Mouse (Mus musculus) gastrocnemius, postnatal 25 days (tissue): ENCODE measurements around the gene Dkkl1. TPM values are rescaled to one million over a fixed set of nuclear protein-coding genes. Genes with fewer than 3 reads are reported as not detected.
"Not testable (repeated sequence)": the region's sequence is repeated elsewhere in the genome, so short reads cannot be mapped to it uniquely, and the experiment has no call there.

ENCODE experiments used
- DNase-seq: peaks from one replicate; pipeline ENCODE4 v3.0.0; 2022
- total RNA-seq, 2 experiments: library from RNA; stranded (reverse); gene quantifications; 1 replicate in 1 of 2; 2 replicates in 1 of 2; pipeline ENCODE4 v1.2.3; 2021

Gene Dkkl1
- total RNA-seq, 2 experiments from 2014 or later, result not detected

DNA sequence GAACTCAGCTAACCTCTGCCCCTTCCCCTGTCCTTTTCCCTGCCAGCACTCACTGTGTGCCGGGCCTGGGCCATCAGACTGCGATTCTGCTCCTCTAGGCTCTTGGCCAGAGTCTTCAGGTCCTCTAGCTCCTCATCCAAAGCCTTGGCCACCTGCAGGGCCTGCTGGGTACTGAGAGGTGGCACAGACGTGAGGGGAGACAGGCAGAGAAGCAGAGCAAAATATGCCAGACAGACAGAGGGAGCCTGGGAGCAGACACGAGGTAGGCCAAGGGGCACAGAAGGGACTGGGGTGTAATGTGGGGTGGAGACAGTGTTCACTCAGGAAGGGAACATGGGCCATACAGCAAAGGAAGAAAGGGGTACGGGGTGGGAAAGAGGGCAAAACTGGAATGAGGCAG lies 18.5 kb downstream of the Dkkl1 start:
- no peak for DNase-seq

- no peak for DNase-seq
Measured at GRCm38 (mm10) chr7:45192585-45193310, 19.2 kb downstream of the Dkkl1 start.

GRCm38 (mm10) chr7:45191803-45192363 lies 20.1 kb downstream of the Dkkl1 start:
- DNase-seq, result peak; percentile 77

- DNase-seq, result no peak
Measured at GRCm38 (mm10) chr7:45191161-45191560, 20.8 kb downstream of the Dkkl1 start.

GRCm38 (mm10) chr7:45190186-45190585 lies 21.8 kb downstream of the Dkkl1 start:
- no peak for DNase-seq

GRCm38 (mm10) chr7:45189600-45189999 lies 22.3 kb downstream of the Dkkl1 start:
- no peak for DNase-seq

DNA sequence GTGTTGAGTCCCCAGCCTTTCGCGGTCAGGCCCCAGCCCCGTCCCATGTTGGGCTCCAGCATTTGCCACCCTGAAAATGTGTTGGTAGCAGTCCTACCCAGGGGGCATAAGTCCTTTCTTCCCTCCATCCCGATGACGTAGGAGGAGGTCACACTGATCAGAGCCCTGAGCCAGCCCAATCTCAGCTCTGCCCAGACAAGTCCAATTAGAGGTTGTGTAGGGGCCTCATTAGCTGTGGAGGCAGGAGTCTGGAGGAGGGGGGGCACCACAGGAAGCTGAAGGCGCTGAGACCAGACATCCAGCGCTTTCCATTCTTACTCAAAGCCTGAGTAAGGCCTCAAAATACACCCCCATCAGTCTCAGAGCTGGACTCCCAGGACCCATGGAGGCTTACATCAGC lies 26.0 kb downstream of the Dkkl1 start:
- DNase-seq, result no peak

GRCm38 (mm10) chr7:45183672-45184071 lies 28.3 kb downstream of the Dkkl1 start:
- no peak for DNase-seq

GRCm38 (mm10) chr7:45182606-45183005 lies 29.3 kb downstream of the Dkkl1 start:
- peak; percentile 41 for DNase-seq

- peak; percentile 90 for DNase-seq
Measured at GRCm38 (mm10) chr7:45182199-45182601, 29.7 kb downstream of the Dkkl1 start.

GRCm38 (mm10) chr7:45181540-45181939 lies 30.4 kb downstream of the Dkkl1 start:
- no peak for DNase-seq

DNA sequence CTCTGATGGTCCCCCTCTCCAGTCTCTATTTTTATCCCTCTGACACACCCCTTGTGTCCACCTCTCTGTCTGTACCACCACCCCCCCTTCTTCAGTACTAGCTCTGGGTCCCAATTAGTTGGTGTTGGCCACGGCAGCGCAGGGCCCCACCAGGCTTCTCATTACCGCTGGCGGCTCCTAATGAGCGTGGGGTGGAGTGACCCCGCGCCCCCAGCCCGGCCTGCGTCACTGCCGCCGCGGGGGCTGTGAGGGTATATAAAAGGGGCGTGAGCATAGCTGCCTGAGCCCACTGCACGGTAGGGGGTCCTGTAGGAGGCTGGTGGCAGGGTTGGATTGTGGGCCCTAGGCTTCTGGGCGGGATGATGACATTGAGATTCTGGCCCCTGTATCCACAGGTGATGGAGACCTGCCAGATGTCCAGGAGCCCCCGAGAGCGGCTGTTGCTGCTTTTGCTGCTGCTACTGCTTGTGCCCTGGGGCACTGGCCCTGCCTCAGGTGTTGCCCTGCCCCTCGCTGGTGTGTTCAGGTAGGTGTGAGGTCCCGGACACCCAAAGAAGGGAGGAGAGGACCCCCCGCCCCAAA lies 31.0 kb downstream of the Dkkl1 start, which contains the start of gene Pth2:
TSS of gene Pth2 (plus strand) at position 100 of the 582 bp plus-strand sequence.
- no peak for DNase-seq

- DNase-seq, result no peak
Measured at GRCm38 (mm10) chr7:45179469-45179868, 32.5 kb downstream of the Dkkl1 start, which contains the start of gene Gfy. Gene Gfy (minus strand): TSS chr7:45179569.

GRCm38 (mm10) chr7:45178550-45178949 lies 33.4 kb downstream of the Dkkl1 start:
- no peak for DNase-seq

GRCm38 (mm10) chr7:45176356-45176755 lies 35.6 kb downstream of the Dkkl1 start:
- no peak for DNase-seq

- DNase-seq, result no peak
Measured at GRCm38 (mm10) chr7:45175929-45176328, 36.0 kb downstream of the Dkkl1 start.

GRCm38 (mm10) chr7:45175398-45175797 lies 36.5 kb downstream of the Dkkl1 start:
- DNase-seq, result no peak

DNA sequence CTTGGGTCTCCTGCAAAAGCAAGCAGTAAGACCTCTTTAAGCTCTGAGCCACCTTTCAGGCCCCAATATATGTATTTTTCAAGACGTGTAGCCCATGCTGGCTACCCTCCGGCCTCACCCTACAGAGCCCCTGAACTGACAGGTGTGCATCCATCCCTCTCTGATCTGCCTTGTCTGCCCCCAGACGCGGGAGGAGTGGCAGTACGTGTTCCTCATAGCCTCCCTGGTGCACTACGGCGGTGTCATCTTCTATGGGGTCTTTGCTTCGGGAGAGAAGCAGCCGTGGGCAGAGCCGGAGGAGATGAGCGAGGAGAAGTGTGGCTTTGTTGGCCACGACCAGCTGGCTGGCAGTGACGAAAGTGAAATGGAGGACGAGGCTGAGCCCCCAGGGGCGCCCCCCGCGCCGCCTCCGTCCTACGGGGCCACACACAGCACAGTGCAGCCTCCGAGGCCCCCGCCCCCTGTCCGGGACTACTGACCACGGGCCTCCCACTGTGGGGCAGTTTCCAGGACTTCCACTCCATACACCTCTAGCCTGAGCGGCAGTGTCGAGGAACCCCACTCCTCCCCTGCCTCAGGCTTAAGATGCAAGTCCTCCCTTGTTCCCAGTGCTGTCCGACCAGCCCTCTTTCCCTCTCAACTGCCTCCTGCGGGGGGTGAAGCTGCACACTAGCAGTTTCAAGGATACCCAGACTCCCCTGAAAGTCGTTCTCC lies 37.2 kb downstream of the Dkkl1 start:
- no peak for DNase-seq

GRCm38 (mm10) chr7:45173772-45174171 lies 38.2 kb downstream of the Dkkl1 start:
- not testable (repeated sequence) for DNase-seq

DNA sequence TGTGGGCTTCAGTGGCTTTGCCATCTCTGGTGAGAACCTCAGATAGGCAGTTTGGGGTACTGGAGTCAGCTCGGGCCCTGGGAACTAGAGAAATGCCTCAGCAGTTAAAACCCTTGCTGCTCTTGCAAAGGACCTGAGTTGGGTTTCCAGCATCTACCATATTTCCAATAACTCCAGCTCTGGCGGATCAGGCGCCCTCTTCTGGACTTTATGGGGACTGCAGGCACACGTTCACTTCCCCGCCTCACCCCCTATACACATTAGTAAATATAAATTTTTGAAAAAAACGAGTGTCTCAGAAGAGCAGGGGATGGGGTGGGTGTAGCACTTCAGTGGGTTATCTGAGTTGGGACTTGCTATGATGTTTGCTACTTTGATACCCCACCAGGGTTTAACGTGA lies 39.0 kb downstream of the Dkkl1 start:
- no peak for DNase-seq

GRCm38 (mm10) chr7:45169495-45169894 lies 42.5 kb downstream of the Dkkl1 start:
- no peak for DNase-seq

DNA sequence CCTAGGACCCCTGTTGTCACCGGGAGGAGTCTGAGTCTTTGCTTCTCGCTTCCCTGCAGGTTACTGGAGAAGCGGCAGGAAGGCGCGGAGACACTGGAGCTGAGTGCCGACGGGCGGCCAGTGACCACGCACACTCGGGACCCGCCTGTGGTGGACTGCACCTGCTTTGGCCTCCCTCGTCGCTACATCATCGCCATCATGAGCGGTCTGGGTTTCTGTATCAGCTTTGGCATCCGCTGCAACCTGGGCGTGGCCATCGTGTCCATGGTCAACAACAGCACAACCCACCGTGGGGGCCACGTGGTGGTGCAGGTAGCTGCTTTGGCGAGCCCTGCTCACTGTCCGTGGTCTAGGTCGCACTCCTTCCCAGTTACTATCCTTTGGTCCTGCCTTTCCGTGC lies 43.3 kb downstream of the Dkkl1 start:
- no peak for DNase-seq
